Mouse (Mus musculus): ENCODE results near the gene Glrx5.

Glrx5 gene

GRCm38 (mm10) chr12:105004956-105005714 is 27.4 kb upstream of the Glrx5 start:
- no peak for DNase-seq (ENCODE audit: low spot score)

GRCm38 (mm10) chr12:105005715-105005972 is 26.8 kb upstream of the Glrx5 start:
- DNase-seq (ENCODE audit: low spot score) = peak; percentile 12

GRCm38 (mm10) chr12:105008150-105008549 is 24.3 kb upstream of the Glrx5 start:
- DNase-seq (ENCODE audit: low spot score) = no peak

- DNase-seq (ENCODE audit: low spot score) = peak; percentile 76
Observed at GRCm38 (mm10) chr12:105008752-105009178, 23.7 kb upstream of the Glrx5 start.

- no peak for DNase-seq (ENCODE audit: low spot score)
Observed at GRCm38 (mm10) chr12:105009370-105010212, 22.9 kb upstream of the Glrx5 start, which contains the start of gene Syne3. Gene Syne3 (minus strand): TSS chr12:105009809.

GRCm38 (mm10) chr12:105010213-105010790 is 22.2 kb upstream of the Glrx5 start:
- no peak for DNase-seq (ENCODE audit: low spot score)

GRCm38 (mm10) chr12:105011589-105011988 is 20.9 kb upstream of the Glrx5 start:
- DNase-seq (ENCODE audit: low spot score) = no peak

- no peak for DNase-seq (ENCODE audit: low spot score)
Observed at GRCm38 (mm10) chr12:105012314-105012713, 20.2 kb upstream of the Glrx5 start.

- peak; percentile 80 for DNase-seq (ENCODE audit: low spot score)
Observed at GRCm38 (mm10) chr12:105013065-105013464, 19.4 kb upstream of the Glrx5 start.

GRCm38 (mm10) chr12:105016199-105016598 is 16.3 kb upstream of the Glrx5 start:
- DNase-seq (ENCODE audit: low spot score) = no peak

GRCm38 (mm10) chr12:105016639-105017038 is 15.8 kb upstream of the Glrx5 start:
- no peak for DNase-seq (ENCODE audit: low spot score)

- peak; percentile 48 for DNase-seq (ENCODE audit: low spot score)
Observed at GRCm38 (mm10) chr12:105019359-105020219, 12.9 kb upstream of the Glrx5 start.

- DNase-seq (ENCODE audit: low spot score) = no peak
Observed at GRCm38 (mm10) chr12:105021441-105022069, 10.9 kb upstream of the Glrx5 start.

- DNase-seq (ENCODE audit: low spot score) = no peak
Observed at GRCm38 (mm10) chr12:105022141-105022540, 10.3 kb upstream of the Glrx5 start.

GRCm38 (mm10) chr12:105022776-105023175 is 9.7 kb upstream of the Glrx5 start:
- no peak for DNase-seq (ENCODE audit: low spot score)

GRCm38 (mm10) chr12:105025271-105025946 is 7.1 kb upstream of the Glrx5 start:
- DNase-seq (ENCODE audit: low spot score) = peak; percentile 63

GRCm38 (mm10) chr12:105025947-105026586 is 6.4 kb upstream of the Glrx5 start:
- no peak for DNase-seq (ENCODE audit: low spot score)

- DNase-seq (ENCODE audit: low spot score) = peak; percentile 83
Observed at GRCm38 (mm10) chr12:105027323-105027991, 5.0 kb upstream of the Glrx5 start.

- no peak for DNase-seq (ENCODE audit: low spot score)
Observed at GRCm38 (mm10) chr12:105029890-105030289, 2.6 kb upstream of the Glrx5 start.
